Mouse (Mus musculus) kidney, embryonic 15.5 days (tissue): ENCODE data around the gene Per1. TPM values are rescaled to one million over a fixed set of nuclear protein-coding genes. Genes with fewer than 3 reads are reported as not detected.

ENCODE experiments used
- ATAC-seq: fragments of 200-750 bp; cut with Nextera tagmentation; replicated peaks from 2 replicates; pipeline ENCODE4 v1.8.0; 2017; ENCODE audit warnings: moderate TSS enrichment; ENCODE audit not compliant: low FRiP score
- H3K27ac ChIP-seq: fragments of 300-500 bp; sonication (generic); 2 replicates; pipeline ENCODE4 v1.5.1; 2015; ENCODE audit warnings: mild to moderate bottlenecking, inconsistent platforms
- H3K27me3 ChIP-seq: fragments of 300-500 bp; sonication (generic); 2 replicates; pipeline ENCODE4 v1.6.1; 2015; ENCODE audit warnings: inconsistent platforms
- H3K36me3 ChIP-seq: fragments of 300-500 bp; sonication (generic); 2 replicates; pipeline ENCODE4 v1.6.1; 2015; ENCODE audit warnings: inconsistent platforms
- H3K4me1 ChIP-seq: fragments of 300-500 bp; sonication (generic); 2 replicates; pipeline ENCODE4 v1.6.1; 2015; ENCODE audit warnings: inconsistent platforms
- H3K4me2 ChIP-seq: fragments of 300-500 bp; sonication (generic); 2 replicates; pipeline ENCODE4 v1.6.1; 2015; ENCODE audit warnings: moderate library complexity, mild to moderate bottlenecking, inconsistent platforms
- H3K4me3 ChIP-seq: fragments of 300-500 bp; sonication (generic); replicated peaks from 2 replicates; pipeline ENCODE4 v1.5.1; 2015; ENCODE audit warnings: mild to moderate bottlenecking, inconsistent platforms
- H3K9ac ChIP-seq: fragments of 300-500 bp; sonication (generic); 2 replicates; pipeline ENCODE4 v1.6.1; 2015; ENCODE audit warnings: mild to moderate bottlenecking, inconsistent platforms
- H3K9me3 ChIP-seq: fragments of 300-500 bp; sonication (generic); replicated peaks from 2 replicates; pipeline ENCODE4 v1.6.1; 2016; ENCODE audit warnings: inconsistent platforms
- WGBS: fragments of 180-500 bp; shearing (Covaris S2); methylation state at CpG from one replicate; pipeline ENCODE4 v1.1.7; 2015; ENCODE audit warnings: mixed read lengths; 5-methylcytosine and 5-hydroxymethylcytosine counted together
- polyA plus RNA-seq: library from polyadenylated mRNA; unstranded; fragments of >200 nt; fragmentation: Nextera tagmentation; extraction: Ambion mirVana; gene quantifications from 2 replicates; pipeline ENCODE4 v1.2.1, GENCODE M21; 2015

Per1 gene
- polyA plus RNA-seq, 1 experiment from 2014 or later: 13.7 TPM

- peaks cover 3% of the 10 kb centered on the region; the same call in 1 of the 2 replicates for H3K27me3 ChIP-seq
- H3K4me1 ChIP-seq: peaks cover 7% of the 10 kb centered on the region
- H3K4me3 ChIP-seq: no peak overlapping the region
- no peak overlapping the region for H3K4me2 ChIP-seq
- no peaks in the 10 kb centered on the region for H3K9me3 ChIP-seq
- no peak overlapping the region for H3K9ac ChIP-seq
- no peak overlapping the region for H3K27ac ChIP-seq
- no peak for ATAC-seq
- WGBS: 69% methylated on average over 7 of the region's 7 CpGs
- H3K36me3 ChIP-seq: no peaks in the 10 kb centered on the region
Observed at GRCm38 (mm10) chr11:69147546-69147945, 52.5 kb downstream of the Per1 start.

GRCm38 (mm10) chr11:69148451-69148960, 53.5 kb downstream of the Per1 start:
- no peak overlapping the region for H3K4me3 ChIP-seq
- H3K36me3 ChIP-seq: no peaks in the 10 kb centered on the region
- H3K27ac ChIP-seq: no peak overlapping the region
- WGBS: 90% methylated on average over 5 of the region's 5 CpGs
- peaks cover 8% of the 10 kb centered on the region; the same call in 1 of the 2 replicates for H3K27me3 ChIP-seq
- no peaks in the 10 kb centered on the region for H3K9me3 ChIP-seq
- ATAC-seq: no peak
- H3K4me2 ChIP-seq: no peak overlapping the region
- H3K4me1 ChIP-seq: peaks cover 7% of the 10 kb centered on the region
- H3K9ac ChIP-seq: no peak overlapping the region

DNA sequence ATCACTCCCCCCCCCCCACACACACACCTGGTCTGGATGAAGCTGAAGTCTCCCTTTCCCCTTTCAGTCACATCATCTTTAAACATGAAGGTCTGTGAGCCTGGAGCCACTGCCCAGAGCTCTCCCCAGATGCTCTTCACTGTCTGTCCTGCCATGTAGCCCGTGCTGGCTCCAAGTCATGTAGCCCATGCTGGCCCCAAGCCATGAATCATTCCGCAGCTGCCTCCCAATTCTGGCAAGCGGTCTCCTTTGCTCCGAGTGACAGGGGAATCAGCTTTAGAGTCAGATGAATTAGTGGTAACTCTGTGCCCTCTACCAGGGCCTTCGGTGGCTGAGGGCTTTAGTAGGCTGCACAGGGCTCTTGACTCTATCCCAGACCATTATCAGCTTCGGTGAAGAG, 54.7 kb downstream of the Per1 start:
- H3K36me3 ChIP-seq: no peaks in the 10 kb centered on the region
- no peaks in the 10 kb centered on the region for H3K9me3 ChIP-seq
- WGBS: 74% methylated on average over 6 of the region's 6 CpGs
- H3K4me2 ChIP-seq: no peak overlapping the region
- no peak overlapping the region for H3K27ac ChIP-seq
- no peak overlapping the region for H3K4me3 ChIP-seq
- peaks cover 7% of the 10 kb centered on the region for H3K4me1 ChIP-seq
- H3K9ac ChIP-seq: no peak overlapping the region
- ATAC-seq: no peak
- H3K27me3 ChIP-seq: peaks cover 9% of the 10 kb centered on the region

DNA sequence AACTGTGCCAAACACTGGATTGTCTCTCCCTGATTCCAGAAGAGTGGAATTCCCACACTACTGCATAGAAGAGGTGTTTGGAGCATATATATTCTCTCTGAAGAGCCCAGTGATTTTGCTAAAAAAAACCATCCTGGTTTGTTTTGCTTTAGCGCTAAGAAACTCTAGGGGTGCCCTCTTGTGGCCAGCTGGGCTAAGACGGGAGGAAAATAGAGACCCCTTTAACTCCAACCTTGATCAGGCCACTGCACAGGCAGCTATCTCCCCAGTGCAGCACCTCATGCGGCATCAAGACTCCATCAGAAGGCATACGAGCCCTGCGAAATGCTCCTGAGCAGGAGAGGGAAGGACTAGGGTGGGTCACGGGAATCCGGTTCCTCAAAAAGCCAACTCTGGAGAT, 55.4 kb downstream of the Per1 start:
- peaks cover 13% of the 10 kb centered on the region for H3K27me3 ChIP-seq
- peak overlapping the region; percentile 55 for H3K4me2 ChIP-seq
- peak overlapping the region; percentile 27 for H3K4me3 ChIP-seq
- H3K36me3 ChIP-seq: no peaks in the 10 kb centered on the region
- H3K27ac ChIP-seq: no peak overlapping the region
- peaks cover 7% of the 10 kb centered on the region for H3K4me1 ChIP-seq
- no peaks in the 10 kb centered on the region for H3K9me3 ChIP-seq
- WGBS: 4% methylated on average over 7 of the region's 7 CpGs
- no peak overlapping the region for H3K9ac ChIP-seq
- no peak for ATAC-seq

DNA sequence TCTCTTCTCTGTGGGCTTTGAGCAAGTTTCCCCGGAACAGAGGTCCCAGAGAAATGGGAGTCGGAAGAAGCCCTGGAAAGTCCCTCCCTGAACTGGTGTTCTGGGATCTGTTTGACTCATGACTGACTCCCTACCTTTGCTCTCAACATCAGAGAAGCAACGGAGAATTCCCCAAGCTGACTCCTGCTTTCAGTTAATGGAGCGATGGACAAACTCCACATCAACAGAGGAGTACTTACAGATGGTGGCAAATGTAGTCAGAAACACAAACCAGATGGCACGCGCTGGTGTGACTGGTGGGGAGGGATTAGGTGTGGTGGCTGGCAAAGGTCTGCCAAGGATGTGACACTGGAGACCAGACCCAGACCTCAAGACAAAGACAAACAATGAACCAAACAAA, 56.0 kb downstream of the Per1 start:
- Histone ChIP-seq H3K4me2 (peak overlapping the region; percentile 55), H3K27ac (no peak overlapping the region), H3K27me3 (peaks cover 16% of the 10 kb centered on the region), H3K36me3 (no peaks in the 10 kb centered on the region), H3K9ac (no peak overlapping the region), H3K9me3 (no peaks in the 10 kb centered on the region), H3K4me1 (peaks cover 7% of the 10 kb centered on the region), H3K4me3 (peak overlapping the region; percentile 27)
- no peak for ATAC-seq
- WGBS: 56% methylated on average over 6 of the region's 6 CpGs

- no peak overlapping the region for H3K4me2 ChIP-seq
- 88% methylated on average over 8 of the region's 8 CpGs for WGBS
Observed at GRCm38 (mm10) chr11:69153831-69154230, 58.8 kb downstream of the Per1 start.

DNA sequence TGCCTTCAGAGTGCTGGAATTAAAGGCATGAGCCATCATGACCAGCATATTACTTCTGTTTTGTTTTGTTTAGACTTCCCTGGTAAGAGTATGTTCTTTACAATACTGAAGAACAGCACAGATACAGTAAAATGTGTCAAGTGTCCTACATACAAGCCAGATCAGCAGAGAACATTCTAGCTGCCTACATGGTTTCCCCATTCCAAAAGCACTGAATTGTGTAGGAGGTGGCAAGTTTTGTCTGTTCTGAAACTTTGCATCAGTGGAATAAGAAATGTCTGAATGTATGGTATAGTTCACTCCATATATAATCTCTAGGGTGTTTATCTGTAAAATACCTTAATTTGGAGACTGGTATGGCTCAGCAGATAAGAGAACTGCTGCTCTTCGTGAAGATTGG, 60.3 kb downstream of the Per1 start:
- peaks cover 19% of the 10 kb centered on the region for H3K4me1 ChIP-seq
- WGBS: 50% methylated on average over 1 of the region's 1 CpGs
- no peak overlapping the region for H3K27ac ChIP-seq
- H3K9me3 ChIP-seq: no peaks in the 10 kb centered on the region
- H3K4me3 ChIP-seq: no peak overlapping the region
- no peak for ATAC-seq
- H3K9ac ChIP-seq: no peak overlapping the region
- H3K27me3 ChIP-seq: peaks cover 50% of the 10 kb centered on the region
- H3K36me3 ChIP-seq: no peaks in the 10 kb centered on the region
- H3K4me2 ChIP-seq: no peak overlapping the region

More at GRCm38 (mm10) chr11:69153831-69154230, 58.8 kb downstream of the Per1 start:
- Histone ChIP-seq H3K4me3 (no peak overlapping the region), H3K27ac (no peak overlapping the region), H3K27me3 (peaks cover 42% of the 10 kb centered on the region), H3K9ac (no peak overlapping the region), H3K4me1 (peaks cover 19% of the 10 kb centered on the region), H3K36me3 (no peaks in the 10 kb centered on the region), H3K9me3 (no peaks in the 10 kb centered on the region)
- ATAC-seq: no peak

DNA sequence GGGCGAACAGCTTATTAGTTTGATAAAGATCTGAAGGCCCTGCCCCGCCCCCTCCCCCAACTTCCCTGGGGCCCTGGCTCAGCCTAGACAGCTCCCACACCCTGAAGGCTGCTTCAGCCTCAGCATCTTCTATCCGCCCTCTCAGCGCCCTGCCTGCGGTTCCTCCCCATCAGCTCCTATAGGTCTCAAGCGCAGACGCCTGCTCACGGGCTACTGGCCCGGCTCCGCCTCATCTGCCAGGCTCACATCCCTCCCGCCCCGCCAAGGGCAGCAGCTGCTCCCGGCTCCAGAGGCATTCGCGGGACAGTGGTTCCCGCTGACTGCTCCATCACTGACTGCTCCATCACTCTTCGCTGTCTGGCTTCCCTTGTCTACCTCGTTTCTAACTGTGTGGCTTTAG, 61.8 kb downstream of the Per1 start, which contains the start of gene Alox12b:
Gene Alox12b, plus strand, starts transcription at position 190 of the 400 bp plus-strand sequence.
- Histone ChIP-seq H3K9ac (no peak within 1 kb of the TSS), H3K27me3 (peaks cover 54% of the 10 kb centered on the region), H3K4me1 (peaks cover 12% of the 10 kb centered on the region), H3K9me3 (no peaks in the 10 kb centered on the region), H3K27ac (no peak within 1 kb of the TSS), H3K4me3 (peak within 1 kb of the TSS; percentile 22), H3K36me3 (no peaks in the 10 kb centered on the region), H3K4me2 (peak within 1 kb of the TSS; percentile 51)
- peak; percentile 76 for ATAC-seq
- WGBS: 2% methylated on average over 18 of the region's 18 CpGs

Other genes with a start within 250 kb of the Per1 start
- 87.3 and 87.5 TPM in 2 replicates for gene Ndel1, start 223.4 kb upstream of the Per1 start, polyA plus RNA-seq
- 0.18 and 0.27 TPM in 2 replicates for gene Rnf222, start 206.7 kb upstream of the Per1 start, polyA plus RNA-seq
- gene Rpl26, start 193.6 kb upstream of the Per1 start, polyA plus RNA-seq: 1,042 and 1,119 TPM in 2 replicates
- gene Odf4, start 168.1 kb upstream of the Per1 start, polyA plus RNA-seq: not detected in 2 replicates
- 15.8 and 19.6 TPM in 2 replicates for gene Arhgef15, start 137.7 kb upstream of the Per1 start, polyA plus RNA-seq
- gene Slc25a35, start 127.1 kb upstream of the Per1 start, polyA plus RNA-seq: 4.8 and 5.0 TPM in 2 replicates
- gene Rangrf, start 120.0 kb upstream of the Per1 start, polyA plus RNA-seq: 63.4 and 67.7 TPM in 2 replicates
- 43.9 and 45.9 TPM in 2 replicates for gene Pfas, start 86.8 kb upstream of the Per1 start, polyA plus RNA-seq
- gene Ctc1, start 79.3 kb upstream of the Per1 start, polyA plus RNA-seq: 50.6 and 72.7 TPM in 2 replicates
- 164 and 175 TPM in 2 replicates for gene Aurkb, start 49.6 kb upstream of the Per1 start, polyA plus RNA-seq
- 7.4 and 8.7 TPM in 2 replicates for gene Borcs6, start 35.5 kb upstream of the Per1 start, polyA plus RNA-seq
- gene Tmem107, start 24.4 kb upstream of the Per1 start, polyA plus RNA-seq: 60.8 and 64.3 TPM in 2 replicates
- gene Vamp2, start 6.7 kb upstream of the Per1 start, polyA plus RNA-seq: 83.5 and 101 TPM in 2 replicates
- 0.42 and 0.46 TPM in 2 replicates for gene Hes7, start 25.2 kb downstream of the Per1 start, polyA plus RNA-seq
- 0.27 and 0.51 TPM in 2 replicates for gene 9130213A22Rik, start 27.4 kb downstream of the Per1 start, polyA plus RNA-seq
- 0.60 and 1.3 TPM in 2 replicates for gene Aloxe3, start 30.7 kb downstream of the Per1 start, polyA plus RNA-seq
- gene Alox12b, start 61.8 kb downstream of the Per1 start, polyA plus RNA-seq: 0.08 and 0.42 TPM in 2 replicates
- 0.33 and 0.47 TPM in 2 replicates for gene Alox8, start 102.6 kb downstream of the Per1 start, polyA plus RNA-seq
- gene Gucy2e, start 141.8 kb downstream of the Per1 start, polyA plus RNA-seq: 0.09 and 0.17 TPM in 2 replicates
- gene Cntrob, start 228.6 kb downstream of the Per1 start, polyA plus RNA-seq: 23.0 and 23.9 TPM in 2 replicates
- gene Trappc1, start 228.8 kb downstream of the Per1 start, polyA plus RNA-seq: 152 and 160 TPM in 2 replicates
- 2.9 and 3.5 TPM in 2 replicates for gene Kcnab3, start 231.0 kb downstream of the Per1 start, polyA plus RNA-seq
- gene Rnf227, start 245.2 kb downstream of the Per1 start, polyA plus RNA-seq: 16.6 and 17.1 TPM in 2 replicates